Mouse (Mus musculus) activated CD4-positive, CD25-positive, alpha-beta regulatory T cell, adult 4 months (primary cell): ENCODE data around the gene Dguok. TPM values are rescaled to one million over a fixed set of nuclear protein-coding genes. Genes with fewer than 3 reads are reported as not detected.

Source experiments
- ATAC-seq: one replicate; pipeline ENCODE4 v1.8.0; 2017
- polyA plus RNA-seq, 2 experiments: library from polyadenylated mRNA; unstranded; fragments of 100-300 nt; shearing (Covaris generic); gene quantifications; one replicate each; pipeline ENCODE4 v1.2.1; 2017

The Dguok gene
- 10 to 100 TPM; 65.1 to 79.0 TPM for polyA plus RNA-seq

- ATAC-seq, result peak; percentile 93
Observed at GRCm38 (mm10) chr6:83506258-83507167, at the start of gene Dguok. Gene Dguok, minus strand, starts transcription at chr6:83506969.

DNA sequence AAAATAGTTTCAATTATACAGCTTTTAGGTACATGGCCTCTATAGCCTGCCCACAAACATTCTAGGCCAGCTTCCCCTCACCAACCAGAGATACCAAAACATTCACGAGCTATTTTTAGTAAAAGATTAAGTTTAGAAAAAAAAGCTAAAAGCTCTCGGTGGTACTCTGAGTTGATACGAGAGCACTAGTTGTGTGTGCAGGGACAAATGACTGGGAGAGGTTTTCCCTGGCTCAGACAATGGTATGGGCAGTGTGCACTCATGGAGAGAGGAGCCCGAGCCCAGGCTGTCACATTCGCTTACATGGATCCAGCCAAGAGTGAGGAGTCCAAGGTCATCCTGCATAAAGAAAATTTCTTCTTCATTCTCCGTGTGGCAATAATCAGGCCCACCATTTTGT is 49.2 kb upstream of the Dguok start:
- ATAC-seq, result no peak

- no peak for ATAC-seq
Observed at GRCm38 (mm10) chr6:83548346-83548745, 41.6 kb upstream of the Dguok start.

DNA sequence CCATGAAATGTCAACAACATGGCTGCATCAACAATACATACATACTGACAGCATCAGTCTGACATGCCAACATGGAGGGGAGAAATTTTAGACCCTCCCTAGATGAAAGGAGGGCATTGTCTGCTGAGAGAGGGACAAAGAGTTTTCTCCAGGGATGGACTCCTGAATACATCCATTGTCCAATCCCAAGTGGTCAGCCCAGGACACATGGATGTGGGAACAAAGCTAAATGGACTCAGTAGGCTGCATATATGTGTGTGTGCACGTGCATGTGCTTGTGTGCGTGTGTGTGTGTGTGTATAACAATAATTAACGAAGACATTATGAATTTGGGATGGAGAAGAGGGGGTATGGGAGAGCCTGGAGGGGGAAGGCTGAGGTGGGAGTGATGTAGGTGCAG is 39.0 kb upstream of the Dguok start:
- ATAC-seq, result no peak

- ATAC-seq, result no peak
Observed at GRCm38 (mm10) chr6:83541756-83542456, 35.1 kb upstream of the Dguok start.

DNA sequence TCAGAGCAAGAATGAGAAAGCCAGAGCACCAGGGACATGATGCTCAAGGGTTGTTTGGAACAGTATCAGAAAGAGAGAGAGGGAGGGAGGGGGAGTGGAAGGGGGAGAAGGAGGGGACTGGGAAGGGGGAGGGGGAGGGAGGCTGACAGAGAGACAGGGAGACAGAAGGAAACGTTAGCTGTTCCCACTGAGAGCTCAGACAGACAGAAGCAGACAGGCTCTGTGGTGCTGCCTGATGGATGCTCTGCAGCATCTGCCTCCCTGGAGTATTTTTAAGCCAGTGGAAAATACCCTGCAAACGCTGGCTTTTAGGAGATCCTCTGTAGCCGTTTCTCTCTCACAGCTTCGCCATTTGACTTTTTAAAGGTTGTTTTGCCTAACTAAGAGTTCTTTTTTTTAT is 33.2 kb upstream of the Dguok start:
- no peak for ATAC-seq

DNA sequence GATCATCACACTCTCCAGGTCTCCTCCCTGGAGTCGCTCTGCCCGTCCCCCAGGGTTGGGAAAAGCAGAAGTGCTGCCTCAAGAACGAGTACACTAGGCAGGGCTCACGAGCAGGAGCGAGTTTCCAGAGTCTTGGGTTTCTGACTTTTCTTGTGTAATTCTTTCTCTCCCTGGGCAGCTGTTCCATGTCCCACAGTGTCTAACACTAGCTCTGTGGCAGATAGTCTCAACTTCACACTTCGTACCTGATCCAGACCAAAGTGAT is 30.0 kb upstream of the Dguok start:
- no peak for ATAC-seq

- no peak for ATAC-seq
Observed at GRCm38 (mm10) chr6:83536028-83536794, 29.4 kb upstream of the Dguok start, which contains the start of gene Actg2. Gene Actg2, minus strand, starts transcription at chr6:83536265.

DNA sequence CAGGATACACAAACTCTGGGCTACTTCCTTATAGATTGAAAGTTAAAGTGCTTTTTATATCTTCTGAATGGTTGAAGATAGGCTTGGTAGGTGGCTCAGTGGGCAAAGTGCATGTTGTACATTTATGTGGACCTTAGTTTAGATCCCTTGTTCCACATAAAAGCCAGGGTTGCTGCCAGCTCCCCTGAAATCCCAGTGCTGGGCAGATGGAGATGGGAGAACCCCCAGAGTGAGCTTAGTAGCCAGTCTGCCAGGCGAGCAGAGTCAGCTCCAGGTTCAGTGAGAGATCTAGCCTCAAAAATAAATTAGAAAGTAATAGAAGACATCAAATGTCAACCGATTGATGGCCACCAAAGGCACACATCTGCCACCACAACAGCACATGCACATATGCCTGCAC is 25.8 kb upstream of the Dguok start:
- ATAC-seq, result no peak

DNA sequence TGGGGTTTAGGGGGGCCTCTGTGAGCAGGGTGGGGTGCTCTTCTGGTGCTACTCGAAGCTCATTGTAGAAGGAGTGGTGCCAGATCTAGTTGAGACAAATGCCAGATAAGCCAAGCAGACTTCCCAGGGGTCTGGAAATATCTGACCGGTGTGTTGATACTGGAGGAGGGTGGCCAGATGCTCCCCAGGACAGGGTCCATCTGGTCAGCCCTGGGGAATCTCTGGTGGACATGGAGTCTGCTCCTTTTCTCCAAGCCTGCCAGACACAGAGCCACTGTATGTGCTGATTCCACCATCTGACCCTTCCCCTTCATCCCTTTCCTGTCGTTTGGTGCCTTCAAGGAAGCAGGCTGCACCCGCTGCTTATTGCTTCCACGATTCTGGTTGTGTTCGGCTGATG is 16.4 kb upstream of the Dguok start:
- ATAC-seq, result no peak

- ATAC-seq, result no peak
Observed at GRCm38 (mm10) chr6:83521784-83522183, 15.0 kb upstream of the Dguok start.

DNA sequence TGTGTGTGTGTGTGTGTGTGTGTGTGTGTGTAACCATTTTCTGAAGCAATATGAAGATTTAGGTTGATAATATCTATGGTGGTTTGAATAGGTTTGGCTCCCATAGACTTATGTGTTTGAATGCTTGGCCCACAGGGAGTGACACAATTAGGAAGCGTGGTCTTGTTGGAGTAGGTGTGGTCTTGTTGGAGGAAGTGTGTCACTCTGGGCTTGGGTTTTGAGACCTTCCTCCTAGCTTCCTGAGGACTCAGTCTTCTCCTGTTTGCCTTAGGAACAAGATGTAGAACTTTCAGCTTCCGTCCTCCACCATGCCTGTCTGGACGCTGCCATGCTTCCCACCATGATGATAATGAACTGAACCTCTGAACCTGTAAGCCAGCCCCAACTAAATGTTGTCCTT is 11.9 kb upstream of the Dguok start:
- no peak for ATAC-seq

DNA sequence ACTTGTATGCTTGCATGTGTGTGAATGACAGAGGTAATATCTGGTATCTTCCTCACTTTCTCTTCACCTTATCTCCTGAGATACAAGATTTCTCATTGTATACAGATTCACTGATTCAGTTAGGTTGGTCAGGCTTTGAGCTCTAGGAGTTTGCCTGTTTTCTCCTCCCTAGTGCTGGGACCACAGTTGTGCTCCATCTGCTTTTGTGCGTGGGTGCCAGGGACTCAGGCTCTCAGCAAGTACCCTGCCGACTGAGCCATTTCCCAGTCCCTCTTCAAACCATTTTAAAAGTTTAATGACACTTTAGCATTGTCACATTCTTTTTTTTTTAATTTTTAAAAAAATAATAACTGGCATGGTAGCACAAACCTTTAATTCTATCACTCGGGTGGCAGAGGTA is 8.4 kb upstream of the Dguok start:
- ATAC-seq, result no peak

GRCm38 (mm10) chr6:83512495-83512894 is 5.7 kb upstream of the Dguok start:
- peak; percentile 77 for ATAC-seq

DNA sequence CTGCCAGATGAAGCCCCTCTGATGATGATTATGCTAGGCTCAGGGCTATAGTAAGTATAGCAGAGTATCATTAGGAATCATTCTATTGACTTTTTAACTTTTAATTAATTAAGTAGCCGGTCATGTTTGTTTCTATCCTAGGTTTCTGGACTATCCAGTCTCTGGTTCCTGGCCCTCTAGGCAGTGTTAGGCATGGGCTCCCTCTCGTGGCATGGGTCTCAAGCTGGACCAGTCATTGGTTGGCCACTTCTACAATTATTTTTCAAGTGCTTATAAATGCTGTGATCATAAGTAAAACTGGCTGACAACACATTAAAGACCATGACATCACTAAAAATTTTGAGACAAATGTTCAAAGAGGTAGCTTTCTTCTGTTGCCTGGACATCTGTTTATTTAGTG is 3.4 kb upstream of the Dguok start:
- ATAC-seq, result no peak

DNA sequence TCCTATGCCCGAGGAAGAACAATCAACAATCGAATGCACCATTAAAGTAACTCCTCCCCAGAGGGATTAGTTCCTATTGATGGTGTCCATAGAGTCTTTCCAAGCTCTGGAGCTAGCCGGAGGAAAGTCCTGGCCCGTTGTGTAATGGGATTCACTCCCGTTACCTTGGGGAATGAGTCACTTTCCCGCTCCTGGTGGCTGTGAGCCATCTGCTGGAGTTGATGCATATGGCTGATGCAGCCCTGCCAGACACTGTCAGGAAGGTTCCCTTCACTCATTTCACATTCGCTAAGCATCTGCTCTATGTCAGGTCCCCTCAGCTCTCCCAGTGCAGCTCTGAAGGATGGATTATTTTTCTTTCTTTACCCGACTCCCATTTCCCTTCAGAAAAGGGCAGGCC is 2.7 kb upstream of the Dguok start:
- ATAC-seq, result no peak

GRCm38 (mm10) chr6:83507168-83507546 is 388 bp upstream of the Dguok start:
- no peak for ATAC-seq

DNA sequence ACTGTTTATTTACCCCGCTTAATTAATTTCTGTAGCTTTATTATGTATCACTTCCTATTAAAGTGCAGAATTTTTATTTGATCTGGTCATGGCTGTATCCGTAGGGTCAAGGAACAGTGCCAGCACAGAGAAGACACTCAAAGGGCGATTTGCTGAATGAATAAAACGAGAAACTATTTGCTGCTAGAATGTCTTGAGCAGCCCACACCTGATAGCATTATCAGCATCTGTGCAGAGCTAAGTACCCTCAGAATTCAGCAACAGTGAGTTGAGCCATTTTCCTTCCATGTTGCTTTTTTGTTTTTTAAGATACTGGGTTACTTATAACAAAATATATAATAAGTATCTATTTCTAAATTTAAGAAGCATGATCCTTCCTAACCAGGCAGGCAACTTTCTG is 1.2 kb downstream of the Dguok start:
- ATAC-seq, result no peak

- ATAC-seq, result no peak
Observed at GRCm38 (mm10) chr6:83503361-83503760, 3.4 kb downstream of the Dguok start.

DNA sequence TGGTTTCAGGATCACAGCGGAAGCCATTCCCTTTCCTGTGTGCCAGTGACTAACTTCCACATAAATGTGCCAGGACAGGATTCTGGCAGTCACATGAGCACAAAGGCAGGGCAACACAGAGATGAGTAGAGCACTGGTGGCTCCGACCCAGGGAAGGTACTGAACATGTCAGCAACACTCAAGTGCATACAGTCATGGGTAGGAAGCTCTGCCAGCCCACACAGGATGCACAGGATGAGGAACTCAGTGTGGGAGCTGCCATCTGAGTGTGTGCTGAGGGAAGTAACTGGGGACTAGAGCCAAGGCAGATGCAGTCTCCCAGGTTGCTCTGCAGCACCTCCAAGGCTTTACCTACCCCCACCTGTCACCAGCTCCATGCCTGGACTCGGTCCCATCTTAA is 4.1 kb downstream of the Dguok start:
- no peak for ATAC-seq

DNA sequence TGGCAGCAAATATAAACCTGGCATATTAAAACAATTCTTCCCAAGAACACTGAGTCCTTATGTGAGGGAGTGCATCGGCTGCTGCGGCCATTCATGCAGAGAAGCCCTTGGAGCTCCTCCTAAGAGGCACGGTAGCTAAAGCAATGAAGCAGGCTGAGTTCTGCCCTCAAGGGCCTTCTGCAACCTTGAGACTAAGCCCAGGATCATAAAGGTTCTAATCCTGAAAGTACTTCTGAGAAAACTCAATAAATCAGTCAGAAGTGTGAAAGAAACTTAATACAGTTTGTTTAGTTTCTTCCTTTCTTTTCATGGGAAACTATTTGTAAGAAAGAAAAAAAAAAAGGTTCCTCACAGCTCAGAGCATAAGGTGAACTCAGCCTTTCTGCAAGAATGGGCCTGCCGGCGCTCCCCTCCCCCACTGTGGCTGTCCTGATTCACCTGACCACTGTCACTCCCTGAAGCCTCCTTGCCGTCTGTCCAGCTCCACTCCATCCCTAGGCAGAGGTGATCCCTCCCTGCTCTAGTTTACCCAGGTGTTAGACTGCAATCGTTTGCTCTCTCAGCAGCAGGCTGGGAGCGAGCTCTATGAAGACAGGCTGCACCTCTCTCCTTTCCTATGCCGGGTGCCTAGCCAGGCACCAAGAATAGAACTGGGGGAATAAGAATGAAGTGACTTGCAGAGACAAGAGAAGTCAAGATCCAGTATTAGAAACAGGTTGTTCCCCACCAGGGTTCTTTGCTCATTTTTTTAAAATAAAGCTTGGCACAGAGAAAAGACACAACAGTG is 5.1 kb downstream of the Dguok start:
- ATAC-seq, result no peak

GRCm38 (mm10) chr6:83500462-83500861 is 6.3 kb downstream of the Dguok start:
- no peak for ATAC-seq

- ATAC-seq, result no peak
Observed at GRCm38 (mm10) chr6:83499078-83499477, 7.7 kb downstream of the Dguok start.
